In the genomic region with DNA sequence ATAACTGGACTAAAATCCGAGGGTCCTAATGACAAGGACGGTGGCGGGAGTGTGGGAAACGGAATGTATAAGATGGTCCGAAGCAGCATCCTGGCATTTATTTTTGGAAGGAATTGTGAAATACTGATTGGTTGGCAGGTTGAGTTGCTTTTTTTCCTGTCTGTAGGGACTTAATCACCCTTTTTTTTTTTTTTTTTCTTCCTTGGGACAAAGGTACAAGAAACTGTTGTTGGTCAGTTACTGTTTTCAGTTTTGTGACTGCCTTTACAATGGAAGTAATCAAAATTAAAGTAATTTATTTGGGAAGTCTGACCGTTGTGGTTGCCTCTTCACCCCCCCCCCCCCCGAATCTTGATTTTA, we compare ENCODE assay signal across 8 mouse cellular contexts. TPM values are rescaled to one million over a fixed set of nuclear protein-coding genes. Genes with fewer than 3 reads are reported as not detected.
DNase-seq lines count a peak whose midpoint lies in the region; ATAC-seq and TF ChIP-seq lines count a peak whose summit lies in the region.

No protein-coding gene starts in this region.

- peak overlapping the region; percentile 96 for H3K4me2 ChIP-seq in lung, embryonic 15.5 days
- peak overlapping the region; percentile 99 for H3K4me2 ChIP-seq in intestine, postnatal 0 days (replicated peaks; ENCODE audit: low read depth)
- H3K4me2 ChIP-seq in neural tube, embryonic 14.5 days (ENCODE audit: low read depth, low read length) = peak overlapping the region; percentile 92

- H3K27me3 ChIP-seq in lung, embryonic 15.5 days = 0 out of 2 replicates have a peak, but pooled peaks cover 5% of the 10 kb centered on the region
- peaks cover 12% of the 10 kb centered on the region for H3K27me3 ChIP-seq in forebrain, embryonic 10.5 days (ENCODE audit: poor library complexity, severe bottlenecking)
- H3K27me3 ChIP-seq in intestine, postnatal 0 days (replicated peaks; ENCODE audit: control insufficient read depth, insufficient read depth, low read length) = peaks cover 27% of the 10 kb centered on the region
- H3K27me3 ChIP-seq in neural tube, embryonic 14.5 days (ENCODE audit: control insufficient read depth, insufficient read depth, low read length) = no peaks in the 10 kb centered on the region

- no peaks in the 10 kb centered on the region for H3K9me3 ChIP-seq in lung, embryonic 15.5 days
- no peaks in the 10 kb centered on the region for H3K9me3 ChIP-seq in forebrain, embryonic 10.5 days
- no peaks in the 10 kb centered on the region for H3K9me3 ChIP-seq in intestine, postnatal 0 days (ENCODE audit: control insufficient read depth)
- no peaks in the 10 kb centered on the region for H3K9me3 ChIP-seq in neural tube, embryonic 14.5 days (ENCODE audit: control insufficient read depth, low read length)

- H3K9ac ChIP-seq in lung, embryonic 15.5 days = peak overlapping the region; percentile 64
- no peak overlapping the region for H3K9ac ChIP-seq in intestine, postnatal 0 days (ENCODE audit: low read depth, low read length)
- peak overlapping the region; percentile 84 for H3K9ac ChIP-seq in neural tube, embryonic 14.5 days (replicated peaks; ENCODE audit: low read depth, low read length)

- no peak for TF ChIP-seq CTCF in intestine, postnatal 0 days (IDR thresholded peaks at IDR 0.05; ENCODE audit: low read depth)

- H3K36me3 ChIP-seq in lung, embryonic 15.5 days = no peaks in the 10 kb centered on the region
- H3K36me3 ChIP-seq in forebrain, embryonic 10.5 days (replicated peaks) = no peaks in the 10 kb centered on the region
- no peaks in the 10 kb centered on the region for H3K36me3 ChIP-seq in intestine, postnatal 0 days (ENCODE audit: control insufficient read depth, insufficient read depth)
- no peaks in the 10 kb centered on the region for H3K36me3 ChIP-seq in neural tube, embryonic 14.5 days (ENCODE audit: control insufficient read depth, insufficient read depth, low read length)

- peaks cover 4% of the 10 kb centered on the region for H3K4me1 ChIP-seq in lung, embryonic 15.5 days
- H3K4me1 ChIP-seq in forebrain, embryonic 10.5 days = peaks cover 36% of the 10 kb centered on the region
- 0 out of 2 replicates have a peak, but pooled peaks cover 4% of the 10 kb centered on the region for H3K4me1 ChIP-seq in intestine, postnatal 0 days (replicated peaks; ENCODE audit: control insufficient read depth, insufficient read depth, low read length)
- H3K4me1 ChIP-seq in neural tube, embryonic 14.5 days (ENCODE audit: control insufficient read depth, insufficient read depth, low read length) = 0 out of 2 replicates have a peak, but pooled peaks cover 3% of the 10 kb centered on the region

- no peak for ATAC-seq in lung, embryonic 15.5 days (ENCODE audit: borderline replicate concordance, extremely low read depth, low FRiP score, low TSS enrichment)
- ATAC-seq in intestine, postnatal 0 days = no peak
- ATAC-seq in neural tube, embryonic 14.5 days (ENCODE audit: low read depth) = no peak

- under 1% methylated on average over 7 of the region's 7 CpGs for WGBS in lung, embryonic 15.5 days
- WGBS in forebrain, embryonic 10.5 days = 0% methylated on average over 7 of the region's 7 CpGs
- WGBS in intestine, postnatal 0 days = 3% methylated on average over 7 of the region's 7 CpGs
- WGBS in neural tube, embryonic 14.5 days = 2% methylated on average over 7 of the region's 7 CpGs

- H3K4me3 ChIP-seq in lung, embryonic 15.5 days = peak overlapping the region; percentile 64
- H3K4me3 ChIP-seq in forebrain, embryonic 10.5 days = peak overlapping the region; percentile 94
- H3K4me3 ChIP-seq in intestine, postnatal 0 days (ENCODE audit: low read depth, low read length) = peak overlapping the region; percentile 67
- H3K4me3 ChIP-seq in neural tube, embryonic 14.5 days (ENCODE audit: low read depth, low read length) = peak overlapping the region; percentile 89

- intact Hi-C loops in left cerebral cortex, postnatal 10 days (cut with DNase I) = loop anchor here (5.0 kb wide), 1 partner anchor 130 kb away; no protein-coding TSS in a partner anchor

- H3K27ac ChIP-seq in lung, embryonic 15.5 days = peak overlapping the region; percentile 95
- H3K27ac ChIP-seq in forebrain, embryonic 10.5 days = peak overlapping the region; percentile 100
- no peak overlapping the region for H3K27ac ChIP-seq in intestine, postnatal 0 days (ENCODE audit: low read depth, low read length)
- peak overlapping the region; percentile 95 for H3K27ac ChIP-seq in neural tube, embryonic 14.5 days (ENCODE audit: low read depth, low read length)

- DNase-seq in lung, postnatal 36 days = no peak
- DNase-seq in forebrain, embryonic 10.5 days (ENCODE audit: extremely low spot score, low spot score) = no peak
- DNase-seq in spleen, postnatal 14 days (ENCODE audit: low spot score in 2 of 2) = no peak
- no peak for DNase-seq in left cerebral cortex, postnatal 10 days (ENCODE audit: extremely low spot score in 1 of 2, low spot score in 2 of 2)
- DNase-seq in thymus, postnatal 36 days = no peak

RNA-seq across cellular contexts. Expression of a gene that starts 1.2 kb away (rescaled TPM):
- polyA plus RNA-seq in lung, embryonic 15.5 days (2015; fragmentation: Nextera tagmentation; extraction: Ambion mirVana) = 2.1 and 3.2 TPM in 2 replicates
- 13.0 and 14.5 TPM in 2 replicates for polyA plus RNA-seq in forebrain, embryonic 10.5 days (2016; fragmentation: Nextera tagmentation; extraction: Ambion mirVana)
- 0.13 and 0.26 TPM in 2 replicates for polyA plus RNA-seq in intestine, postnatal 0 days (2015; fragmentation: Nextera tagmentation; extraction: Ambion mirVana)
- polyA plus RNA-seq in neural tube, embryonic 14.5 days (2014; fragmentation: Nextera tagmentation; extraction: Ambion mirVana) = 3.1 and 4.4 TPM in 2 replicates
- 1 to 10 TPM; 2.2 to 2.9 TPM for total RNA-seq in left cerebral cortex, postnatal 10 days (2021)
